Mouse (Mus musculus) gastrocnemius, postnatal 4 days (tissue): Measurements from ENCODE around the gene Adamts13. TPM values are rescaled to one million over a fixed set of nuclear protein-coding genes. Genes with fewer than 3 reads are reported as not detected.

Source experiments
- DNase-seq, 2 experiments: peaks; one replicate each; pipeline ENCODE4 v3.0.0; 2021 to 2022; ENCODE audit warnings: low spot score in 2 of 2, mixed read lengths in 2 of 2
- total RNA-seq, 2 experiments: library from RNA; stranded (reverse); gene quantifications; 2 replicates each; pipeline ENCODE4 v1.2.3; 2021

Gene Adamts13
- total RNA-seq, 2 experiments from 2014 or later = 0.05 to 0.21 TPM

DNA sequence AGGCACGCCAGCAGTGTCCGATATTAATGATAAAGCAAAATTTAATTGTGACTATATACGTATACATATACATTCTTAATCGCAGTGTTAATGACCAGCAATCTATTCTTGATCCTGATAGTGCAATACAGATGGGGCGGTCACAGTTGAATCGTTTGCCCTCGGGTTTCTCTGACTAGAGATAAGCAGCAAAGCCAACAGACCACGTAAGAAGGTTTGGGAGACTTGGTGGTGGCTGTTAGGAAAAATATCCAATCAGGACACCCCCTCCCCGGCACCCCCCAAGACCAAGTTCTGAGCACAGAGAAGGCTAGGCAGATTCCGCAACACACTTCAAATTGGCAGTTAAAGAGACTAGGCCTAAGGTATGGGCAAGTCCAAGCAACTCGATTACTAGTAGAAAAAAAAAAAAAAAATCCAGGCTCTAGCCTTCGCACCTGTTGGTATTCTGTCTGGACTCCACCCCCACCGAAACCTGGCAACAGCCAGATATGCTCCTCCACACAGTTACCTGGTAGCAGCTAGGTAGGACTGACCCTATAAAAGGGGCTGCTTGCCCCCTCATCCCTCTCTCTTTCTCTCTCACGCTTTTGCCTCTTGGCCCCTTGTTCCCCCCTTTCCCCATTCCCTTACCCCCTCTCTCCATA lies 8.4 kb upstream of the Adamts13 start:
- no peak for DNase-seq

DNA sequence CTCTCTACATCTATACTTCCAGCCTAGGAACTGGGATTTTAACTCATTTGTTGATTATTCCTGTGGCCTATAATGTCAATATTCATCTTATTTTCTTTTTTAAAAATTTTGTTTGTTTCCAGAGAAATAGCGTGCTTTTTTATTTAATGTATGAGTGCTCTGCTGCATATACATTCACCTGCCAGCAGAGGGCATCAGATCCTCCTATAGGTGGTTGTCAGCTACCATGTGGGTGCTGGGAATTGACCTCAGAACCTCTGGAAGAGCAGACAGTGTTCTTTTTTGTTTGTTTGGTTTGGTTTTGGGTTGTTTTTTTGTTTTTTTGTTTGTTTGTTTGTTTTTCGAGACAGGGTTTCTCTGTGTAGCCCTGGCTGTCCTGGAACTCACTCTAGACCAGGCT lies 6.0 kb upstream of the Adamts13 start:
- no peak for DNase-seq

DNA sequence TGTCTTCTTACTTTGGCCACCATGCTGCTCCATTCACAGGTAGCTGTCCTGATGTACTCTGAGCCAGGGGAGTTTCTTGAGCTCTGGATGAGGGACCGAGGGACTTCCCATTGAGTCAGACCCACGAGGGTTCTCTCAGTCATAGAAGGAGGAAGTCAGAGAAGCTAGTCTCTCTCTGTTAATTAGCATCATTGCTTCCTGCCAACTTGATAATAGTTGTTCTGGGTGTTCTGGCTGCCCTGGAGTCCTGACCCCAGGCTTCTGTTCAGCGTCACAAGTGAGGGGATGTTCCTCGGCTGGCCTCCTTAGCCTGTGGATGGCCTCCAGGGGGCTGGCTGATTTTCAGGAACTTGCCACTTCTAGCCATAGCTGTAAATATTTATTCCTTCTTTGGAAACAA lies 744 bp downstream of the Adamts13 start:
- no peak for DNase-seq

DNA sequence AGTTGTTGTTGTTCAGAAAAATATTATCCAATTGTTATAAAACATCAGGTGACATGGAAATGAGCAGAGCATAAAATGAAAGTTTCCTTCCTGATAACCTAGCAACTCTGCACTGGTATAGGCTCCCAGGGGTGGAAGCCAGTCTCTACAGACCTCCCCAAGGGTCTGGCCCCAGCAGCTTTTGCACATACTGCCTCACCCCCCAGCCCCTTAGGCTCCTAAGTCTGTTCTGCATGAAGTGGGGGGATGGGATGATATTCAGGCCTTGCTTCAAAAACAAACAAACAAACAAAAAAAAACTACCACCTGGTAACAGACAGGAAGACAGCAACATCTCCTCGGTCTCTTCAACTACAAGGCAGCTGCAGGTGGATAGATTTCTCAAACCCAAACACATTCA lies 7.1 kb downstream of the Adamts13 start:
- DNase-seq = no peak

DNA sequence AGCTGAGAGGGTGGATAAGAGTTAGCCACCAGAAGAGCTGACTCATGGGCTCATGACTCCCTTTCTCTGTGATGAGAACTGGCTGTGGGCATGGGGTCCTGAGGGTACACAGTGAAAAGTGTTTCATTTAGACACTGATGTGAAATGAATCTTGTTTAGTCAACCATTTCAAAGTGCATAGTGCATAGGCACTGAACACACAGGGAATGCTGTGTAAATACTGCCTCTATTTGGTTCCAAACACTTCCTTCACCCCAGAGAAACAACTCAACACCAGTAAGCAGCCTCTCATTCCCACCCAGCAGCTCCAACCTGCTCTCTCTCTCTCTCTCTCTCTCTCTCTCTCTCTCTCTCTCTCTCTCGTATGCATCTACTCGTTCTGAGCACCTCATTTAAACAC lies 11.0 kb downstream of the Adamts13 start:
- DNase-seq = no peak

DNA sequence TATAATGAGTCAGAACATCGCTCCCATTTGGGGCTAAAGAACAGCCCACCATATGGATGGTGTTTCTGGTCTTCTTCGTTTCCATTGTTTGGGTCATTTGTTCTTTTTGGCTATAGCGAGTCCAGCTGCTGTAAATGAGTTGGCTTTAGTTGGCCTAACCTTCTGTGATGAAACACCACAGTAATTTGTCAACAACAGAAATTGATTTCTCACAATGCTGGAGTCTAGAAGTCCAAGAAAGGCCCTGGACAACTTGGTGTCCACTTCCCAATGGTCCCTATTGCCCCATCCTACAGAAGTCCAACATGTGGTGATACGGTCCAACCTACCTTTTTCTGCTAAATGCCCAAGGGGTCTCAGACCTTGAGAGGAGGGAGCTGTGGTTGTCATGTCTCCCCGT lies 11.4 kb downstream of the Adamts13 start:
- DNase-seq = no peak

DNA sequence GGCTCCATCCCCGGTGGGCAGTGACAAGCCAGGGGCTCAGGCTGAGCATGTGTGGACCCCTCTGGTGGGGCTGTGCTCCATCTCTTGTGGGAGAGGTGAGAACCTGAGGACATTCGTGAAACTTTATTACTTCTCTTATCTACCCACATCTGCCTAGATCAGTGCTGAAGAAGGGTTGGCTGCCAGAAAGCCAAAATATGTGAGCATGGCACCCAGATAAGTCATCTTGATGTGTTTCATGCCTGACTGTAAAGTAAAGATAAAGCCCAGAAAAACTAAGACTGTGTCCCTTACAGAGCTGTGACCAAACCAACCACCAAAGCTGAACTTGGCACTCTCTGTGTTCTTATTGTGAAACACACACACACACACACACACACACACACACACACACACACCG lies 20.7 kb downstream of the Adamts13 start:
- no peak for DNase-seq

DNA sequence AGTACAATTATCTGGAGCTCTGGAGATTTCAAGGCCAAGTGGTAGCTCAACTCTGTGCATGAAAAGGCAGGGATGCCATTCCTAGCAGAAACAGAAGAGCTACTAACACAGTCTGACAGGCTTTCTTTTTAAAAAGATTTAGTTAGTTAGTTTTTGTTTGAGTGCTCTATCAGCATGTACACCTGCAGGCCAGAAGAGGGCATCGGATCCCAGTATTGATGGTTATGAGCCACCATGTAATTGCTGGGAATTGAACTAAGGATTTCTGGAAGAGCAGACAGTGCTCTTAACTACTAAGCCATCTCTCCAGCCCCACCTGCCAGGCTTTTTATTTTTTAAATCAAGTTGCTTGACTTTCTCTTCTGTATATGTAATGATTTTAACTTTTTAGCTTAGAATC lies 24.3 kb downstream of the Adamts13 start:
- DNase-seq = no peak

DNA sequence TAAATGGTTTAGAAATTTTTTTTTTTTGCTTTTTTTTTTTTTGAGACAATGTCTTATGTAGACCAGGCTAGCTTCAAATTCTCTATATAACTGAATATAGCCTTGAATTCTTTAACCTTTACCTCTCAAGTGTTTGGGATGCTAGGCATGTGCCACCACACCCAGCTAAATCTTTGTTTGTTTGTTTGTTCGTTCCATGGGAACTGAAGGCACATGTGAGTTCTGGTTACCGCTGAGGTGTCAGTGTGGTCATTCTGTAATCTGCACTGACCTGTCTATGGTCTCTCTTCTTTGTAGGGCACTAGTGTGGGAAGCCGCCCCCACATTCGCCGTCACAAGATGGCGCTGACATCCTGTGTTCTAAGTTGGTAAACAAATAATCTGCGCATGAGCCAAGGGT lies 24.8 kb downstream of the Adamts13 start:
- DNase-seq = no peak

DNA sequence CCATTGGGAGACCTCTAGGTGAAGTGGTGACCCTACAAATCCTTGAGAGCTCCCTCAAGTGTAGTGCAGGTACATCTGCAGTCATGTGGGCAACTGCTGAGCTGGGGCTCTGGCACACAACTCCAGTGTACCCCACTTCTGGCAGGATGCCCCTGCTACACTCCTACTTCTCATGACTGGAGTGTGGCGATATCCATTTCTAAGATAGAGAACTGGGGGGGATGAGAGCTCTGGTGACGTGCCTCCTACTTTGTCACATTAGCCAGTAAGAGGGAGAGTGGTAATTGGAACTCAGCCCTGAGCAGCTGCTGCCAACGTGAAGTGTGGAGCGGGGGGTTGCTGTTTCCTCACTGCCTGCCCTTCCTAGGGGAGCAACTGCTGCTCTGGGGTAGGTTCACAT lies 33.0 kb downstream of the Adamts13 start:
- DNase-seq = no peak

DNA sequence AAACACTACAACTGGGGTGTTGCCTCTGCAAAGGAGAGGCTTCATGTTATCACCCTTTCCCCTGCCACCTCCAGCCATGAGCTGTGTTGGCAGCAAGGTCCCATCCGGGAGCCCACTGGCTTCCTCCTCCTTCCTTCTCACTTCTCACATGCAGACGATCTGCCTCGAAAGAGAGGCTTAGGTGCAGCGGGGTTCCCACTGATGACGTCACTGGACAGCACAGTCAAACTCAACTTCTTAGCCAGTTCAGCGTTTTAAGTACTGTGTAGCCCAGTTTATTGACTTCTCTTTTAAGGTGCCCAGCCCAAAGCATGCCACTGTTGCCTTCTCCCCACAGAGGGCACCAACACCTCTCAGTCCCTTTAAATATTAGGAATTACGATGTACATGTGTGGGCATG lies 34.5 kb downstream of the Adamts13 start:
- DNase-seq = no peak

DNA sequence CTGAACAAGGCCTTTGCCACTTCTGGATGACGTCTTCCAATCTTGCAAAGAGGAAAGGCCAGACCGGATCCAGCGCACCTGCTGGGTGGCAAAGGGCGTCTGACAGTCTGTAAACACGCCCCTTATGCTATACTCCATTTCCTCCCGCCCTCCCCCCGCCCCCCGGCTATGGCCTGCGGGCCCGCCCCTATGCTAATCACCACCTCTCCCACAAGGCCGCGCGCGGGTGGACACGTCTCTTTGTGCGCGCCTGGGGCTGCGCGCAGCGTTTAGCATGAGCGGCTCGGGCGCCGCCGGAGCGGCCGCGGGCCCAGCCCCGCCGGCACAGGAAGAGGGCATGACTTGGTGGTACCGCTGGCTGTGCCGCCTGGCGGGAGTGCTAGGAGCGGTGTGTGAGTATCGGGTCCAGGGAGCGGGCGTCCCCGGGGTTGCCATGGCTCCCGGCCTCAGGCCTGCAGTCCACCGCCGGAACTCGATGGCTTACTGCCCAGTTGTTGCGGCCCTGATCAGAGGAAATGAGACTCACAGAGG lies 36.6 kb downstream of the Adamts13 start, which contains the start of gene Cacfd1:
Gene Cacfd1, plus strand, starts transcription at position 213 of the 531 bp plus-strand sequence.
- peak; percentile 67 to 86 for DNase-seq

DNA sequence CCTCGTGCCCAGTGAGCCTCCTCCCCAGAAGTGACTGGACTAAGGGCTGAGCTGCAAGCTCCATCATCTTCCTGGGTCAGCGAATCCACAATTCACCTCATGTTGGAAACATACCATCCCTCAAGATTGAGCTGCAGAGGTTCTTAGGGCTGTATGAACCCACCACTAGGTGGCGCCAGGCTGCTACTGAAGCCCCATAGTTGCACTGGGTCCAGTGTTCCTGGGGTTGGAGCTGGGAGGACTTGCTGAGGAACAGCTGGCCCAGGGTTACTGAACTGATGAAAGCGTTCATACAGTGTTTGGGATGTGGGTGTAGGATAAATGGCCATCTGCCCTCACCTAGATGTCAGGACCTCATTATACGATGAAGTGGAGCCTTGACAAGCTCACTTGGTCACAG lies 44.6 kb downstream of the Adamts13 start:
- peak in 1 of 2 experiments; percentile 74 for DNase-seq

DNA sequence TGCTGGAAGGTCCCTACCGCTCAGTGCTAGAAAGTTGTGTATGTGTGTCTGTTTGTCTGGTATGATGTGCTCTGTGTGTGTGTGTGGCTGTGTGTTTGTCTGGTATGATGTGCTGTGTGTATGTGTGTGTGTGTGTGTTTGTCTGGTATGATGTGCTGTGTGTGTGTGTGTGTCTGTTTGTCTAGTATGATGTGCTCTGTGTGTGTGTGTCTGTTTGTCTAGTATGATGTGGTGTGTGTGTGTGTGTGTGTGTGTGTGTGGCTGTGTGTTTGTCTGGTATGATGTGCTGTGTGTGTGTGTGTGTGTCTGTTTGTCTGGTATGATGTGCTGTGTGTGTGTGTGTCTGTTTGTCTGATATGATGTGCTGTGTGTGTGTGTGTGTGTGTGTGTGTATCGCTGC lies 46.3 kb downstream of the Adamts13 start:
- DNase-seq = no peak

DNA sequence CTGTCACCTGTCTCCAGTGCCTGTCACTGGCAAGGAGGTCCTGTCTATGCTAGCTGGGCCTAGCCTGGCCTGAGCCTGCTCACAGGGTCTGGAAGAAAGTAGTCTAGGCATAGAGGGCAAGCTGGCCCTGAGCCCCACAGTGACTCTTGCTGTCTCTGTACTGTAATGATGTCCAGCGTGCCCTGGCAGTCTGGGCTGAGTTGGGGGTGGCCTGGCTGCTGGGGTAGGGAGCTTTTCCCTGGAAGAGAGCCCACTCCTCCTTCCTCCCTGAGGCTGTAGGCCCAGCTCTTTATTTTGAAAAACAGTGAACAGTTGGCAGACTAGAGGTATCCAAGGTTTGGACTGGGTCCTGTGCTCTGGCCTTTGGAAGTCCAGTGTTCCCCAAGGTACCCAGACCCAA lies 47.9 kb downstream of the Adamts13 start:
- no peak for DNase-seq

DNA sequence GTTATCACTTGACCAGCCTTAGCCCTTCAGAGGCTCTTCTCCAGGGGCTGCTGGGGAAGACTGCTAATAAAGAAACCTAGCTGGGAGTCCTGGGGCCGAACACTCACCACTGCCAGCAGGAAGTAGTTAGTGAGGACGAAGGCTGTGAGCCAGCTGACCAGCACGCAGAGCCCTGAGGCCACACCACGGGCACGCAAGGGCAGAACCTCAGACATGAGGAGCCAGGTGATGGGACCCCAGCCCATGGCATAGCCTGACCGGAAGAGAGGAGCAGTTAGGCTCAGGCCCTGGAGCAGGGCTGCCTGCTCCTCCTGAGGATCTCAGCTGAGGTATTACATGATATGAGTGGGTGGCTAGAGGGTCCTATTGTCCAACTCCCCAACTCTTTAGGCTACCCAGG lies 49.4 kb downstream of the Adamts13 start:
- no peak for DNase-seq

DNA sequence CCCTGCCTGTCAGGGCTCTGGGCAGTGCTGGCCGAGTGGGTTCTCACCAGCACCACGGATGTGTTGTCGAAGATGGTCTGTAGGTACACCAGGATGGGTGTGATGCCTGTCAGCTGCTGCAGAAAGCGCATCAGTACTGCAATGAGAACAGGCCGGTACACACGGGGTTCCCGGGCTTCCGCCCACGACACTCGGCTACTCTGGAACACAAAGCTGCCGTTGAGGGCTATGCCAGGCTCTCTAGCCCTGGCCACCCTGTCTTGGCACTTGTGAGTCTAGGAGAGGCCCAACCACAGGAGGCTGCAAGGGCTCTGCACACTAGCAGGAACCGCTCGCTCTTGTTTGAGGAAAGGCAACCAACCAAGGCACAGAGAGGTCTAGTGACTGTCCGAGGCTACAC lies 50.9 kb downstream of the Adamts13 start:
- no peak for DNase-seq

DNA sequence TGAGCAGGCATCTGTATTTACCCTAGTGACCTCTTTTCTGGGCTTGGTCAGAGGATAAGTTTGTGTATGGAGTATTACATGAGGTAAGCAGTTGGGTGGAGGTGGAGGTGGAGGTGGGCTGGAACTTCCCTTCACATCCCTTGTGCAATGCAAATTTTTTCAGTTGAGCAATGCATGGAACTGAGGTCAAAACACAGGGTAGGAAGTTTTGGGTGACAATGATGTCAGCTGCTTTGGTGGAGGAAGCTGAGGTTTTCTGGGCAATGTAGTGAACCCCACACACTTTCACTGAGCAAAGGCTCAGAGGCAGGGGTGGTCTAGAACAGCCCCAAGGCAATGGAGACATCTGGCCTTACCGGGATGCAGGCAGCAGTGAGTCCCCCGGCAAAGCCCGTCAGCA lies 52.3 kb downstream of the Adamts13 start:
- no peak for DNase-seq

DNA sequence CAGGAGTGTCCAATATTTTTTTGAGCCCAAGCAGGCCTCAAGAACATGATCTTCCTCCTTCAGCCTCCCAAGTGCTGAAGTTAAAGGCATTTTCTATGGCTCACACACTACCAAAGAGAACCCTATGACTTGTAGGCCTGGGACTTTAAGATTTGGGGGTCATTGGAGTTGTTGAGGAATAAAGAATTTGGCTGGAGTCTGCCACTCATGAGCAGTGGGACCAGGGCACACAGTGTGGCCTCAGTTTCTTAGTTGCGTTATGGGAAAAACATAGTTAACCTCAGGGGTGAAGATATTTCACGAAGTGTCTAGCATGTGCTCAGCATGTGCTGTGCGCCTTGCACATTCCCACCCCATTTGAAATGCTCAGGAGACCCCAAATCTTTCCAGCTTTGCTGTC lies 53.1 kb downstream of the Adamts13 start:
- DNase-seq = no peak

DNA sequence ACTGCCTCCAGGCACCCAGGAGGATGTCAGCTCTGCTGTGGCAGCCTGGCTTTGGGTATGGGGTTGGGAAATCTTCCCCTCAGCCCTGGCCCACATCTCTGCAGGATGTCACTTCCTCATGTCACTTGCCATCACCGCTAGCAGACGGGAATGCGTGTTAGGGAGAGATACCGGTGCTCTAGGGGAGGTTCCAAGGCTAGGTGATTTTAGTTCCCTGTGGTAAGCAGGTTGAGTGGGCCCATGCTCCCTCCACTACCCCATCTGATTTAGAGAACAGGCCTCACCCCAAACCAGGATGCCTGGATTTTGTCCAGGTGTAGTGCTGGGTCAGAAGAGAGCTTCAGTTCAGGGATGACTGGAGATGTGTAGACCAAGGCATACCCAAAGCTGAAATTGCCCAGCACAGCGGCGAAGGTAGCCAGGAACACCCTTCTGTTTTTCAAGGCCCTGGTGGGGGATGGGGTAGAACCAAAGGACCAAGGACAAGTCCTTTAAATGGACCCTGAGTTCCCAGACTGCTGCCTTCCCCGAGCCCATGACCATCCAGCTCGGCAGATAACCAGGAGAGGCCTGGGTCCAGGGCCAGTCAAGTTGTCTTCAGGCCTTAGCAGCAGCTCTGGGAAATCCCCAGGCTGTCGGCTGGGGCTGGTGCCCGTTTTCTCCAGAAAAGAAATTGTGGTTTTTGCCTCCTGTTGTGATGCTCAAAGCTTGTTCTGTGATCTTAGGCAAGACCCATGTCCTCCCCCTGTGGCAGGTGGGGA lies 53.8 kb downstream of the Adamts13 start:
- no peak for DNase-seq

DNA sequence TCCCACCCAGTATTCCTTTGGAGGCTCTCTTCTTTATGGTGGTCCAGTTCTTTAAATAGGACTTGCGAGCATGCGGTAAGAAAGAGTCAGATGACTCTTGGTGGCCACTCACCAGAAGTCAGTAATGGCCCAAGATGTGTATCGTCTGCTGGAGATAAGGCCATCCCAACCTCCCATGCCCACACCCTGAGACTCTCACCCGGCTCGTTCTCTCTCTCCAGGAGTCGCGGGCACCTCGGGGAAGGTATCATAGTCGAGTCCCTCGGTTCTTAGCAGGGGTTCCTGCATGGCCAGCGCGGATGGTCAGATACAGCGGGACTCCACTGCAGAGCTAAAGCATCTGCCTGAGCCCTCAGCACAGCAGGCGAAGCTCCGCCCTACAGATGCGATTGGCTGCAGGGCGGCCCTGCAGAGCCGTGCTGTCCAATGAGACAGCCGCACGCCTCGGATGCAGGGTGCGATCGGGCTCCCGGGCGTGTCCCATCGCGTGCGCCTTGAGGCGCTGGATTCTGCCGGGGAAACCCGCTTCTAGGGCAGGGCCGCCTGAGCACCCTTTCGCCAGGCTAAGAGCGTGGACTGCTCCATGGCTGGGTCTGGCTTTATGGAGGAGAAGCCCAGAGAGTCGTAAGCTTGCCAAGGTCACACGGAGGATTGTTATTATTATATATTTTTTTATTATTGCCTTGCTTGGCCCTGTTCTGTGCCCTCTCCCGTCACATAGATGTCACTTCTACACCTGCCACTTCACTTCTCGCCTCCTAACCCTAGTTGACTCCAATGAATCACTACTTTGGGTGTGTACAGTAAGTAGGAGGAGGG lies 54.6 kb downstream of the Adamts13 start, which contains the start of gene Slc2a6:
Gene Slc2a6, minus strand, starts transcription at position 381 of the 819 bp plus-strand sequence.
- peak; percentile 78 to 84 for DNase-seq
